Mouse (Mus musculus) liver, embryonic 11.5 days (tissue): ENCODE measurements around the gene Nfkb1. TPM values are rescaled to one million over a fixed set of nuclear protein-coding genes. Genes with fewer than 3 reads are reported as not detected.
A peak's percentile ranks its signal among the peaks of the same experiment; 100 is the strongest.

Experiments
- ATAC-seq: fragments of 200-750 bp; cut with Nextera tagmentation; replicated peaks from 2 replicates; pipeline ENCODE4 v1.8.0; 2017; ENCODE audit warnings: moderate number of reproducible peaks, mild to moderate bottlenecking, moderate TSS enrichment, moderate library complexity; ENCODE audit not compliant: low FRiP score
- DNase-seq: peaks from one replicate; pipeline ENCODE4 v3.0.0-alpha.2; 2017; ENCODE audit warnings: low spot score
- H3K27ac ChIP-seq: fragments of 300-500 bp; sonication (generic); 2 replicates; pipeline ENCODE4 v1.5.1; 2014; ENCODE audit warnings: mild to moderate bottlenecking, low read depth, low read length, control low read depth
- H3K27me3 ChIP-seq: fragments of 300-500 bp; sonication (generic); replicated peaks from 2 replicates; pipeline ENCODE4 v1.6.1; 2014; ENCODE audit warnings: low read length, mixed read lengths; ENCODE audit not compliant: control insufficient read depth, insufficient read depth
- H3K36me3 ChIP-seq: fragments of 300-500 bp; sonication (generic); 2 replicates; pipeline ENCODE4 v1.6.1; 2014; ENCODE audit warnings: mild to moderate bottlenecking, low read length, moderate library complexity, mixed read lengths; ENCODE audit not compliant: control insufficient read depth, insufficient read depth
- H3K4me1 ChIP-seq: fragments of 300-500 bp; sonication (generic); replicated peaks from 2 replicates; pipeline ENCODE4 v1.6.1; 2014; ENCODE audit warnings: low read length, mixed read lengths; ENCODE audit not compliant: control insufficient read depth, insufficient read depth
- H3K4me2 ChIP-seq: fragments of 300-500 bp; sonication (generic); 2 replicates; pipeline ENCODE4 v1.6.1; 2014; ENCODE audit warnings: mild to moderate bottlenecking, control low read depth, moderate library complexity
- H3K4me3 ChIP-seq: fragments of 300-500 bp; sonication (generic); 2 replicates; pipeline ENCODE4 v1.5.1; 2014; ENCODE audit warnings: low read depth, low read length, control low read depth
- H3K9ac ChIP-seq: fragments of 300-500 bp; sonication (generic); 2 replicates; pipeline ENCODE4 v1.6.1; 2014; ENCODE audit warnings: low read depth, low read length, control low read depth
- H3K9me3 ChIP-seq: fragments of 300-500 bp; sonication (generic); 2 replicates; pipeline ENCODE4 v1.6.1; 2016; ENCODE audit warnings: low read length, inconsistent platforms, mixed read lengths; ENCODE audit not compliant: control insufficient read depth
- WGBS: fragments of 180-500 bp; shearing (Covaris S2); extraction: QIAGEN DNeasy Blood & Tissue Kit; methylation state at CpG from one replicate; pipeline ENCODE4 v1.1.7; 2014; 5-methylcytosine and 5-hydroxymethylcytosine counted together
- polyA plus RNA-seq: library from polyadenylated mRNA; unstranded; fragments of >200 nt; fragmentation: Nextera tagmentation; extraction: Ambion mirVana; gene quantifications from 2 replicates; pipeline ENCODE4 v1.2.1, GENCODE M21; 2014

Gene Nfkb1
- polyA plus RNA-seq, 1 experiment from 2014 or later, result 27.8 TPM

GRCm38 (mm10) chr3:135590471-135590870 is 100.9 kb downstream of the Nfkb1 start:
- no peak overlapping the region for H3K4me3 ChIP-seq
- H3K4me1 ChIP-seq, result peaks cover 17% of the 10 kb centered on the region
- no peak overlapping the region for H3K9ac ChIP-seq
- H3K27me3 ChIP-seq, result no peaks in the 10 kb centered on the region
- no peaks in the 10 kb centered on the region for H3K9me3 ChIP-seq
- 52% methylated on average over 4 of the region's 4 CpGs for WGBS
- peaks cover 28% of the 10 kb centered on the region for H3K36me3 ChIP-seq
- ATAC-seq (no peak), DNase-seq (no peak)
- H3K4me2 ChIP-seq, result no peak overlapping the region
- no peak overlapping the region for H3K27ac ChIP-seq

- Histone ChIP-seq H3K36me3 (peaks cover 22% of the 10 kb centered on the region), H3K27me3 (no peaks in the 10 kb centered on the region), H3K4me3 (no peak overlapping the region), H3K4me2 (no peak overlapping the region), H3K27ac (no peak overlapping the region), H3K9me3 (no peaks in the 10 kb centered on the region), H3K9ac (no peak overlapping the region), H3K4me1 (peaks cover 21% of the 10 kb centered on the region)
- WGBS, result 76% methylated on average over 4 of the region's 4 CpGs
- ATAC-seq (peak; percentile 61), DNase-seq (no peak)
These were observed 104.9 kb downstream of the Nfkb1 start for GRCm38 (mm10) chr3:135586471-135586880.

- 71% methylated on average over 2 of the region's 2 CpGs for WGBS
- no peak for DNase-seq
- H3K4me1 ChIP-seq, result peaks cover 20% of the 10 kb centered on the region
- peak overlapping the region; percentile 63 for H3K27ac ChIP-seq
- H3K27me3 ChIP-seq, result no peaks in the 10 kb centered on the region
- no peak overlapping the region for H3K9ac ChIP-seq
- no peak overlapping the region for H3K4me3 ChIP-seq
- peaks cover 17% of the 10 kb centered on the region for H3K36me3 ChIP-seq
- H3K9me3 ChIP-seq, result no peaks in the 10 kb centered on the region
- ATAC-seq, result no peak
- H3K4me2 ChIP-seq, result no peak overlapping the region
These were observed 105.3 kb downstream of the Nfkb1 start for GRCm38 (mm10) chr3:135586060-135586459.

GRCm38 (mm10) chr3:135585482-135585881 is 105.9 kb downstream of the Nfkb1 start:
- H3K27ac ChIP-seq, result peak overlapping the region; percentile 63
- WGBS, result 52% methylated on average over 6 of the region's 6 CpGs
- H3K4me1 ChIP-seq, result peaks cover 15% of the 10 kb centered on the region
- no peaks in the 10 kb centered on the region for H3K27me3 ChIP-seq
- no peak overlapping the region for H3K4me3 ChIP-seq
- H3K4me2 ChIP-seq, result peak overlapping the region; percentile 36; the same call in 1 of the 2 replicates
- no peak overlapping the region for H3K9ac ChIP-seq
- DNase-seq (no peak), ATAC-seq (peak; percentile 97)
- no peaks in the 10 kb centered on the region for H3K9me3 ChIP-seq
- peaks cover 16% of the 10 kb centered on the region for H3K36me3 ChIP-seq

- DNase-seq (no peak), ATAC-seq (no peak)
- Histone ChIP-seq H3K27me3 (no peaks in the 10 kb centered on the region), H3K9me3 (no peaks in the 10 kb centered on the region), H3K9ac (no peak overlapping the region), H3K27ac (no peak overlapping the region), H3K36me3 (peaks cover 3% of the 10 kb centered on the region; the same call in 1 of the 2 replicates), H3K4me3 (no peak overlapping the region), H3K4me1 (peaks cover 12% of the 10 kb centered on the region), H3K4me2 (no peak overlapping the region)
- 89% methylated on average over 7 of the region's 7 CpGs for WGBS
These were observed 109.1 kb downstream of the Nfkb1 start for GRCm38 (mm10) chr3:135582246-135582645.

- no peak overlapping the region for H3K4me2 ChIP-seq
- no peak overlapping the region for H3K9ac ChIP-seq
- H3K27me3 ChIP-seq, result no peaks in the 10 kb centered on the region
- DNase-seq (no peak), ATAC-seq (0 out of 2 replicates have a peak, but pooled peaks have one; percentile 19)
- no peaks in the 10 kb centered on the region for H3K9me3 ChIP-seq
- H3K4me1 ChIP-seq, result peaks cover 11% of the 10 kb centered on the region
- H3K4me3 ChIP-seq, result no peak overlapping the region
- H3K36me3 ChIP-seq, result no peaks in the 10 kb centered on the region; the same call in 1 of the 2 replicates
- 34% methylated on average over 10 of the region's 10 CpGs for WGBS
- H3K27ac ChIP-seq, result no peak overlapping the region
These were observed 109.7 kb downstream of the Nfkb1 start for GRCm38 (mm10) chr3:135581606-135582117.

- no peak overlapping the region for H3K27ac ChIP-seq
- DNase-seq, result no peak
- no peak overlapping the region for H3K4me3 ChIP-seq
- 74% methylated on average over 21 of the region's 21 CpGs for WGBS
- no peaks in the 10 kb centered on the region for H3K9me3 ChIP-seq
- peaks cover 5% of the 10 kb centered on the region for H3K4me1 ChIP-seq
- no peaks in the 10 kb centered on the region for H3K27me3 ChIP-seq
- H3K36me3 ChIP-seq, result no peaks in the 10 kb centered on the region; the same call in 1 of the 2 replicates
- no peak for ATAC-seq
- H3K4me2 ChIP-seq, result no peak overlapping the region
- no peak overlapping the region for H3K9ac ChIP-seq
These were observed 110.7 kb downstream of the Nfkb1 start for GRCm38 (mm10) chr3:135580439-135581275.

GRCm38 (mm10) chr3:135579179-135579578 is 112.2 kb downstream of the Nfkb1 start:
- H3K4me1 ChIP-seq, result no peaks in the 10 kb centered on the region; the same call in 1 of the 2 replicates
- no peak for ATAC-seq

More at GRCm38 (mm10) chr3:135579179-135579578, 112.2 kb downstream of the Nfkb1 start:
- Histone ChIP-seq H3K4me2 (no peak overlapping the region), H3K9me3 (no peaks in the 10 kb centered on the region), H3K27ac (no peak overlapping the region), H3K36me3 (no peaks in the 10 kb centered on the region), H3K27me3 (no peaks in the 10 kb centered on the region), H3K9ac (no peak overlapping the region), H3K4me3 (no peak overlapping the region)
- WGBS, result 42% methylated on average over 4 of the region's 4 CpGs
- no peak for DNase-seq
